ENCODE assay signal across 16 mouse cellular contexts in the genomic region with DNA sequence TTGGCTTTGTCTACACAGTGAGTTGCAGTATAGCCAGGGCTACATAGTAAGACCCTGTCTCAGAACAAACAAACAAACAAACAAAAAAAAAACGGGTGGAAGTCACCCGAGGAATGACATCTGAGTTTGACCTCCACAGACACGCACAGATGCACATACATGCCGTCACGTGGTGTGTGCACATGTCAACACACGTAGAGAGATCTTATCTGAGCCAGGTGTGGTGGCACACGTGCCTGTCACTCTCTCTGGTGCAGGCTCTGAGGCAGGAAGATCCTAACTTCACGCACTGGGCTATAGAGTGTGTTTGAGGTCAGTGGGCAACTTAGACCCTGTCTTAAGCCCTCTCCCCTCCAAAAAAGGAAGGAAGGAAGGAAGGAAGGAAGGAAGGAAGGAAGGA. TPM values are rescaled to one million over a fixed set of nuclear protein-coding genes. Genes with fewer than 3 reads are reported as not detected.
DNase-seq lines count a peak whose midpoint lies in the region; ATAC-seq lines count a peak whose summit lies in the region.
"Had no signal": no experiment of that assay in that cellular context is flagged by ENCODE, and none has a peak within 500 bp of the region (broad histone marks: within the 10 kb centered on the region; RNA-seq: fewer than 3 reads in every experiment).

No protein-coding gene starts in this region.

- H3K9me3 ChIP-seq in heart, embryonic 10.5 days = no peaks in the 10 kb centered on the region
- H3K9me3 ChIP-seq in liver, embryonic 11.5 days (ENCODE audit: control insufficient read depth, low read length) = no peaks in the 10 kb centered on the region

- WGBS in heart, embryonic 10.5 days = 79% methylated on average over 8 of the region's 8 CpGs
- WGBS in liver, embryonic 11.5 days = 70% methylated on average over 8 of the region's 8 CpGs

- no peak for DNase-seq in heart, embryonic 10.5 days (ENCODE audit: low spot score)
- no peak for DNase-seq in heart, adult 11 months
- peak; percentile 70 for DNase-seq in induced T-regulatory cell, adult 2 months (ENCODE audit: low read depth)
- no peak for DNase-seq in liver, embryonic 11.5 days (ENCODE audit: low spot score)
- peak; percentile 87 for DNase-seq in thymus, postnatal 0 days (ENCODE audit: low spot score)
- DNase-seq in right cerebral cortex, postnatal 25 days = no peak
- no peak for DNase-seq in adrenal gland, postnatal 36 days
- DNase-seq in right cerebral cortex, postnatal 14 days = no peak
- DNase-seq: adrenal gland, adult 8-10 months; lung, postnatal 4 days had no signal

- no peak overlapping the region for H3K4me3 ChIP-seq in heart, embryonic 10.5 days
- H3K4me3 ChIP-seq in liver, embryonic 11.5 days (ENCODE audit: low read depth, low read length) = peak overlapping the region; percentile 48

- H3K27ac ChIP-seq in heart, embryonic 10.5 days = peak overlapping the region; percentile 54; the same call in 1 of the 2 replicates
- no peak overlapping the region for H3K27ac ChIP-seq in liver, embryonic 11.5 days (ENCODE audit: low read depth, low read length)
- H3K27ac ChIP-seq: hindbrain, embryonic 14.5 days had no signal

- H3K4me2 ChIP-seq in liver, embryonic 11.5 days = peak overlapping the region; percentile 54
- H3K4me2 ChIP-seq: hindbrain, embryonic 14.5 days had no signal

- 0 out of 2 replicates have a peak overlapping the region, but pooled peaks have one; percentile 36 for H3K9ac ChIP-seq in liver, embryonic 11.5 days (ENCODE audit: low read depth, low read length)
- H3K9ac ChIP-seq: hindbrain, embryonic 14.5 days had no signal

- peaks cover 37% of the 10 kb centered on the region for H3K4me1 ChIP-seq in heart, embryonic 10.5 days
- H3K4me1 ChIP-seq in liver, embryonic 11.5 days (replicated peaks; ENCODE audit: control insufficient read depth, insufficient read depth, low read length) = peaks cover 37% of the 10 kb centered on the region

- no peak for ATAC-seq in liver, embryonic 11.5 days (replicated peaks; ENCODE audit: low FRiP score)

- no peaks in the 10 kb centered on the region for H3K27me3 ChIP-seq in heart, embryonic 10.5 days (ENCODE audit: insufficient read depth, poor library complexity, severe bottlenecking)
- no peaks in the 10 kb centered on the region for H3K27me3 ChIP-seq in liver, embryonic 11.5 days (replicated peaks; ENCODE audit: control insufficient read depth, insufficient read depth, low read length)

- peaks cover 35% of the 10 kb centered on the region for H3K36me3 ChIP-seq in heart, embryonic 10.5 days
- peaks cover 11% of the 10 kb centered on the region for H3K36me3 ChIP-seq in liver, embryonic 11.5 days (ENCODE audit: control insufficient read depth, insufficient read depth, low read length)

RNA-seq across cellular contexts. Expression of gene Bcat2, which starts 4.0 kb away (rescaled TPM):
- polyA plus RNA-seq in heart, embryonic 10.5 days (2016; fragmentation: Nextera tagmentation; extraction: Ambion mirVana) = 76.7 and 80.8 TPM in 2 replicates
- polyA plus RNA-seq in liver, embryonic 11.5 days (2014; fragmentation: Nextera tagmentation; extraction: Ambion mirVana) = 84.7 and 90.1 TPM in 2 replicates
- 86.5 and 87.3 TPM in 2 replicates for polyA plus RNA-seq in thymus, postnatal 0 days (2015; fragmentation: Nextera tagmentation; extraction: Ambion mirVana)
- total RNA-seq in adrenal gland, postnatal 36 days (2021) = 100 to 1,000 TPM; 165 to 289 TPM

RNA-seq across cellular contexts. Expression of gene Hsd17b14, which starts 19.3 kb away (rescaled TPM):
- polyA plus RNA-seq in heart, embryonic 10.5 days (2016; fragmentation: Nextera tagmentation; extraction: Ambion mirVana) = 0.42 and 1.2 TPM in 2 replicates
- 2.8 and 5.4 TPM in 2 replicates for polyA plus RNA-seq in liver, embryonic 11.5 days (2014; fragmentation: Nextera tagmentation; extraction: Ambion mirVana)
- polyA plus RNA-seq in thymus, postnatal 0 days (2015; fragmentation: Nextera tagmentation; extraction: Ambion mirVana) = 1.1 and 1.2 TPM in 2 replicates
- total RNA-seq in adrenal gland, postnatal 36 days (2021) = 1 to 10 TPM in 1 of 2 experiments, under 1 TPM in 1; 0.56 to 1.2 TPM
- total RNA-seq: common myeloid progenitor, adult 5-6 weeks; neutrophil, adult 5-6 weeks had no signal
- polyA plus RNA-seq: hindbrain, embryonic 14.5 days had no signal

RNA-seq across cellular contexts. Expression of gene Fgf21, which starts 41.3 kb away (rescaled TPM):
- not detected in 2 replicates for polyA plus RNA-seq in heart, embryonic 10.5 days (2016; fragmentation: Nextera tagmentation; extraction: Ambion mirVana)
- 0.23 TPM in 1 of 2 replicates, not detected in the other for polyA plus RNA-seq in liver, embryonic 11.5 days (2014; fragmentation: Nextera tagmentation; extraction: Ambion mirVana)
- polyA plus RNA-seq in thymus, postnatal 0 days (2015; fragmentation: Nextera tagmentation; extraction: Ambion mirVana) = 17.5 and 20.5 TPM in 2 replicates
- total RNA-seq in adrenal gland, postnatal 36 days (2021) = under 1 TPM in 1 of 2 experiments, not detected in 1; 0.33 TPM
- total RNA-seq: adrenal gland, adult 8-10 months; common myeloid progenitor, adult 5-6 weeks; layer of hippocampus, postnatal 25 days; neutrophil, adult 5-6 weeks had no signal
- polyA plus RNA-seq: heart, embryonic 11.5 days; hindbrain, embryonic 14.5 days; limb, embryonic 11.5 days had no signal

RNA-seq across cellular contexts. Expression of gene Fut1, which starts 43.1 kb away (rescaled TPM):
- polyA plus RNA-seq in heart, embryonic 10.5 days (2016; fragmentation: Nextera tagmentation; extraction: Ambion mirVana) = not detected in 2 replicates
- polyA plus RNA-seq in liver, embryonic 11.5 days (2014; fragmentation: Nextera tagmentation; extraction: Ambion mirVana) = not detected in 2 replicates
- polyA plus RNA-seq in thymus, postnatal 0 days (2015; fragmentation: Nextera tagmentation; extraction: Ambion mirVana) = 1.4 and 3.2 TPM in 2 replicates
- total RNA-seq in adrenal gland, postnatal 36 days (2021) = not detected
- total RNA-seq: adrenal gland, adult 8-10 months; common myeloid progenitor, adult 5-6 weeks; layer of hippocampus, postnatal 25 days; neutrophil, adult 5-6 weeks had no signal
- polyA plus RNA-seq: heart, embryonic 11.5 days; hindbrain, embryonic 14.5 days had no signal

RNA-seq across cellular contexts. Expression of gene Izumo1, which starts 47.7 kb away (rescaled TPM):
- polyA plus RNA-seq in heart, embryonic 10.5 days (2016; fragmentation: Nextera tagmentation; extraction: Ambion mirVana) = 0.25 and 0.49 TPM in 2 replicates
- 0.21 and 0.22 TPM in 2 replicates for polyA plus RNA-seq in liver, embryonic 11.5 days (2014; fragmentation: Nextera tagmentation; extraction: Ambion mirVana)
- polyA plus RNA-seq in thymus, postnatal 0 days (2015; fragmentation: Nextera tagmentation; extraction: Ambion mirVana) = 0.08 and 0.16 TPM in 2 replicates
- total RNA-seq in adrenal gland, postnatal 36 days (2021) = under 1 TPM; 0.16 to 0.20 TPM
- total RNA-seq: layer of hippocampus, postnatal 25 days; neutrophil, adult 5-6 weeks had no signal
- polyA plus RNA-seq: hindbrain, embryonic 14.5 days; limb, embryonic 11.5 days had no signal

Comparison
In these comparisons a context has a peak if more than half of its experiments do, and no peak if none do; other contexts are left out.
1. DNase-seq: peak in induced T-regulatory cell, adult 2 months (single experiment) and thymus, postnatal 0 days (single experiment); none in heart, embryonic 10.5 days (single experiment), heart, adult 11 months (single experiment), liver, embryonic 11.5 days (single experiment), right cerebral cortex, postnatal 25 days (single experiment), adrenal gland, postnatal 36 days (0 of 2) and right cerebral cortex, postnatal 14 days (single experiment).
2. RNA of gene Fgf21, which starts 41.3 kb away (polyA plus RNA-seq): 17.5 to 20.5 TPM in thymus, postnatal 0 days; 0.23 TPM in liver, embryonic 11.5 days and not detected in heart, embryonic 10.5 days; every median in the first group is over 10 times any median in the second.